Mouse (Mus musculus): Measurements from ENCODE around the gene Sh2d4b. TPM values are rescaled to one million over a fixed set of nuclear protein-coding genes. Genes with fewer than 3 reads are reported as not detected.

The Sh2d4b gene
- total and polyA plus RNA-seq, 3 experiments, result 0.12 to 0.26 TPM; not detected in 1

GRCm38 (mm10) chr14:40874565-40874964 lies 18.5 kb downstream of the Sh2d4b start:
- no peaks in the 10 kb centered on the region for H3K36me3 ChIP-seq (ENCODE audit: control insufficient read depth in 1 of 2, insufficient read depth in 2 of 2, low read length in 2 of 2)
- no peak overlapping the region for H3K27ac ChIP-seq (ENCODE audit: control insufficient read depth, low read depth, low read length)
- no peaks in the 10 kb centered on the region for H3K4me1 ChIP-seq (ENCODE audit: control insufficient read depth in 1 of 2, insufficient read depth in 2 of 2, low read length in 2 of 2)
- no peak overlapping the region for H3K9ac ChIP-seq (ENCODE audit: control insufficient read depth, low read depth, low read length, poor library complexity, severe bottlenecking)
- no peaks in the 10 kb centered on the region for H3K9me3 ChIP-seq (replicated peaks; ENCODE audit: insufficient read depth, low read length)
- TF ChIP-seq JUND (IDR thresholded peaks at IDR 0.05; ENCODE audit: low read depth, low read length), result no peak
- no peak for TF ChIP-seq GATA1 (IDR thresholded peaks at IDR 0.05; ENCODE audit: low read depth, low read length)
- no peak for TF ChIP-seq NELFE (IDR thresholded peaks at IDR 0.05; ENCODE audit: low read depth, low read length)
- TF ChIP-seq TCF12 (IDR thresholded peaks at IDR 0.05; ENCODE audit: low read depth, low read length), result no peak
- TF ChIP-seq ZMIZ1 (IDR thresholded peaks at IDR 0.05; ENCODE audit: low read depth, low read length), result no peak
- no peak for TF ChIP-seq SMC3 (IDR thresholded peaks at IDR 0.05; ENCODE audit: low read depth, low read length)
- no peak for TF ChIP-seq ETS1 (IDR thresholded peaks at IDR 0.05; ENCODE audit: low read depth, low read length)
- TF ChIP-seq GABPA (IDR thresholded peaks at IDR 0.05; ENCODE audit: low read depth, low read length), result no peak
- H3K4me3 ChIP-seq (ENCODE audit: control insufficient read depth in 1 of 2, insufficient read depth in 1 of 2, low read depth in 2 of 2, low read length in 2 of 2), result no peak overlapping the region
- no peak for DNase-seq (ENCODE audit: low read depth, low spot score)
- H3K79me2 ChIP-seq (ENCODE audit: control insufficient read depth, insufficient read depth, low read length, poor library complexity), result no peaks in the 10 kb centered on the region
- H3K27me3 ChIP-seq (ENCODE audit: control insufficient read depth in 1 of 2, insufficient read depth in 2 of 2, low read length in 2 of 2), result no peaks in the 10 kb centered on the region; a peak in 2 of 4 replicates

GRCm38 (mm10) chr14:40873961-40874360 lies 19.1 kb downstream of the Sh2d4b start:
- no peak overlapping the region for H3K9ac ChIP-seq (ENCODE audit: control insufficient read depth, low read depth, low read length, poor library complexity, severe bottlenecking)

DNA sequence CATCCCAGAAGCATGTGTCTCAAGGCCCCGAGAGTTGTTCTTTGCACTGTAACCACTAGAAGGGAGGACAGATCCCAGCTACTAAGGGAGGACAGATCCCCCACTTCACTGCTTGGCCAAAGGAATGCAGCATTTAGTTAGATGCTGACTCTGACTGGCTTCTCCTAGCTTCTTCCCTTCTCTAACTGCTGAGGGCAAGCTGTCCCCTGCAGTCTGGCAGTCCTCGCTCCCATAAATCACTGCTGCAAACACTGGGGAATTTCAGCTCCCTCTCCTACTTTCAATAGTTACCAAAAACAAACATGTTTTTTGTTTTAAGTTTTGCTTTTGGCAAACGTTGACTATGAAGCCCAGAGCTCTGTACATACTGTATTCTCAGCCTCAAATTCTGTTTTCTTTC lies 22.5 kb downstream of the Sh2d4b start:
- H3K4me3 ChIP-seq (ENCODE audit: control insufficient read depth in 1 of 2, insufficient read depth in 1 of 2, low read depth in 2 of 2, low read length in 2 of 2), result no peak overlapping the region
- H3K9ac ChIP-seq (ENCODE audit: control insufficient read depth, low read depth, low read length, poor library complexity, severe bottlenecking), result no peak overlapping the region
- H3K27ac ChIP-seq (ENCODE audit: control insufficient read depth, low read depth, low read length), result no peak overlapping the region
- no peaks in the 10 kb centered on the region for H3K4me1 ChIP-seq (ENCODE audit: control insufficient read depth in 1 of 2, insufficient read depth in 2 of 2, low read length in 2 of 2)
- H3K79me2 ChIP-seq (ENCODE audit: control insufficient read depth, insufficient read depth, low read length, poor library complexity), result no peaks in the 10 kb centered on the region
- H3K27me3 ChIP-seq (ENCODE audit: control insufficient read depth in 1 of 2, insufficient read depth in 2 of 2, low read length in 2 of 2), result no peaks in the 10 kb centered on the region; a peak in 2 of 4 replicates
- no peaks in the 10 kb centered on the region for H3K36me3 ChIP-seq (ENCODE audit: control insufficient read depth in 1 of 2, insufficient read depth in 2 of 2, low read length in 2 of 2)
- no peak for DNase-seq (ENCODE audit: low read depth, low spot score)
- no peak for TF ChIP-seq JUND (IDR thresholded peaks at IDR 0.05; ENCODE audit: low read depth, low read length)
- TF ChIP-seq ELF1 (IDR thresholded peaks at IDR 0.05; ENCODE audit: low read depth, low read length), result no peak
- no peak for TF ChIP-seq HCFC1 (IDR thresholded peaks at IDR 0.05; ENCODE audit: low read depth, low read length)
- TF ChIP-seq GABPA (IDR thresholded peaks at IDR 0.05; ENCODE audit: low read depth, low read length), result no peak
- TF ChIP-seq CHD1 (IDR thresholded peaks at IDR 0.05; ENCODE audit: low read depth, low read length), result no peak
- no peak for TF ChIP-seq MEF2A (IDR thresholded peaks at IDR 0.05; ENCODE audit: extremely low read depth, insufficient replicate concordance, low read depth, low read length, poor library complexity, severe bottlenecking)
- TF ChIP-seq TAL1 (IDR thresholded peaks at IDR 0.05; ENCODE audit: low read length), result no peak
- TF ChIP-seq POLR2A (IDR thresholded peaks at IDR 0.05; ENCODE audit: control insufficient read depth in 1 of 2, insufficient read depth in 1 of 2, low read depth in 1 of 2, low read length in 2 of 2, poor library complexity in 1 of 2), result no peak
- no peak for TF ChIP-seq SMC3 (IDR thresholded peaks at IDR 0.05; ENCODE audit: low read depth, low read length)
- TF ChIP-seq MXI1 (IDR thresholded peaks at IDR 0.05; ENCODE audit: low read depth, low read length), result no peak
- TF ChIP-seq TBP (IDR thresholded peaks at IDR 0.05; ENCODE audit: low read depth, low read length), result no peak
- no peak for TF ChIP-seq USF1 (IDR thresholded peaks at IDR 0.05; ENCODE audit: low read depth, low read length)
- no peak for TF ChIP-seq POLR2AphosphoS2 (IDR thresholded peaks at IDR 0.05; ENCODE audit: low read length)
- TF ChIP-seq MYB (IDR thresholded peaks at IDR 0.05; ENCODE audit: low read depth, low read length), result no peak
- no peaks in the 10 kb centered on the region for H3K9me3 ChIP-seq (replicated peaks; ENCODE audit: insufficient read depth, low read length)

More at GRCm38 (mm10) chr14:40873961-40874360, 19.1 kb downstream of the Sh2d4b start:
- Histone ChIP-seq H3K4me3 (ENCODE audit: control insufficient read depth in 1 of 2, insufficient read depth in 1 of 2, low read depth in 2 of 2, low read length in 2 of 2) (no peak overlapping the region), H3K79me2 (ENCODE audit: control insufficient read depth, insufficient read depth, low read length, poor library complexity) (no peaks in the 10 kb centered on the region), H3K27ac (ENCODE audit: control insufficient read depth, low read depth, low read length) (no peak overlapping the region), H3K27me3 (ENCODE audit: control insufficient read depth in 1 of 2, insufficient read depth in 2 of 2, low read length in 2 of 2) (no peaks in the 10 kb centered on the region; a peak in 2 of 4 replicates), H3K36me3 (ENCODE audit: control insufficient read depth in 1 of 2, insufficient read depth in 2 of 2, low read length in 2 of 2) (no peaks in the 10 kb centered on the region), H3K4me1 (ENCODE audit: control insufficient read depth in 1 of 2, insufficient read depth in 2 of 2, low read length in 2 of 2) (no peaks in the 10 kb centered on the region), H3K9me3 (replicated peaks; ENCODE audit: insufficient read depth, low read length) (no peaks in the 10 kb centered on the region)
- no peak for TF ChIP-seq POLR2AphosphoS5 (IDR thresholded peaks at IDR 0.05; ENCODE audit: borderline replicate concordance, low read depth, low read length)
- TF ChIP-seq MYB (IDR thresholded peaks at IDR 0.05; ENCODE audit: low read depth, low read length), result no peak
- TF ChIP-seq GABPA (IDR thresholded peaks at IDR 0.05; ENCODE audit: low read depth, low read length), result no peak
- no peak for TF ChIP-seq ZC3H11A (IDR thresholded peaks at IDR 0.05; ENCODE audit: low read depth, low read length)
- no peak for TF ChIP-seq USF1 (IDR thresholded peaks at IDR 0.05; ENCODE audit: low read depth, low read length)
- no peak for TF ChIP-seq POLR2A (IDR thresholded peaks at IDR 0.05; ENCODE audit: control insufficient read depth in 1 of 2, insufficient read depth in 1 of 2, low read depth in 1 of 2, low read length in 2 of 2, poor library complexity in 1 of 2)
- no peak for TF ChIP-seq MAZ (IDR thresholded peaks at IDR 0.05; ENCODE audit: low read depth, low read length)
- TF ChIP-seq BHLHE40 (IDR thresholded peaks at IDR 0.05; ENCODE audit: borderline replicate concordance, low read depth, low read length), result no peak
- TF ChIP-seq USF2 (IDR thresholded peaks at IDR 0.05; ENCODE audit: borderline replicate concordance in 1 of 2, insufficient read depth in 1 of 2, low read depth in 1 of 2, low read length in 2 of 2), result no peak
- no peak for TF ChIP-seq TCF12 (IDR thresholded peaks at IDR 0.05; ENCODE audit: low read depth, low read length)
- no peak for TF ChIP-seq NELFE (IDR thresholded peaks at IDR 0.05; ENCODE audit: low read depth, low read length)
- TF ChIP-seq CHD2 (IDR thresholded peaks at IDR 0.05; ENCODE audit: low read length), result no peak
- no peak for TF ChIP-seq HCFC1 (IDR thresholded peaks at IDR 0.05; ENCODE audit: low read depth, low read length)
- TF ChIP-seq TBP (IDR thresholded peaks at IDR 0.05; ENCODE audit: low read depth, low read length), result no peak
- no peak for TF ChIP-seq TAL1 (IDR thresholded peaks at IDR 0.05; ENCODE audit: low read length)
- TF ChIP-seq ZKSCAN1 (IDR thresholded peaks at IDR 0.05; ENCODE audit: low read depth, low read length), result no peak
- TF ChIP-seq RAD21 (IDR thresholded peaks at IDR 0.05; ENCODE audit: low read depth, low read length), result no peak
- TF ChIP-seq NRF1 (IDR thresholded peaks at IDR 0.05; ENCODE audit: insufficient read depth, low read depth, low read length, poor library complexity, severe bottlenecking), result no peak
- TF ChIP-seq KAT2A (conservative IDR thresholded peaks at IDR 0.05; ENCODE audit: low read depth, low read length), result no peak
- no peak for TF ChIP-seq SMC3 (IDR thresholded peaks at IDR 0.05; ENCODE audit: low read depth, low read length)
- DNase-seq (ENCODE audit: low read depth, low spot score), result no peak
